Mouse (Mus musculus) limb, embryonic 13.5 days (tissue): ENCODE measurements around the gene Triap1. TPM values are rescaled to one million over a fixed set of nuclear protein-coding genes. Genes with fewer than 3 reads are reported as not detected.
A peak's percentile ranks its signal among the peaks of the same experiment; 100 is the strongest.

Experiments
- ATAC-seq: fragments of 200-750 bp; cut with Nextera tagmentation; 2 replicates; pipeline ENCODE4 v1.8.0; 2017; ENCODE audit warnings: low read depth, moderate number of reproducible peaks, moderate TSS enrichment; ENCODE audit not compliant: low FRiP score
- H3K27ac ChIP-seq: fragments of 300-500 bp; sonication (generic); 2 replicates; pipeline ENCODE4 v1.5.1; 2015; ENCODE audit warnings: inconsistent platforms, mild to moderate bottlenecking, moderate library complexity
- H3K27me3 ChIP-seq: fragments of 300-500 bp; sonication (generic); 2 replicates; pipeline ENCODE4 v1.6.1; 2015; ENCODE audit warnings: mild to moderate bottlenecking, inconsistent platforms
- H3K36me3 ChIP-seq: fragments of 300-500 bp; sonication (generic); 2 replicates; pipeline ENCODE4 v1.6.1; 2015; ENCODE audit warnings: inconsistent platforms, mild to moderate bottlenecking, moderate library complexity
- H3K4me1 ChIP-seq: fragments of 300-500 bp; sonication (generic); 2 replicates; pipeline ENCODE4 v1.6.1; 2015; ENCODE audit warnings: inconsistent platforms
- H3K4me2 ChIP-seq: fragments of 300-500 bp; sonication (generic); replicated peaks from 2 replicates; pipeline ENCODE4 v1.6.1; 2015; ENCODE audit warnings: inconsistent platforms, mild to moderate bottlenecking, moderate library complexity
- H3K4me3 ChIP-seq: fragments of 300-500 bp; sonication (generic); 2 replicates; pipeline ENCODE4 v1.5.1; 2015; ENCODE audit warnings: moderate library complexity, mild to moderate bottlenecking, inconsistent platforms
- H3K9ac ChIP-seq: fragments of 300-500 bp; sonication (generic); 2 replicates; pipeline ENCODE4 v1.6.1; 2015; ENCODE audit warnings: mild to moderate bottlenecking, inconsistent platforms
- H3K9me3 ChIP-seq: fragments of 300-500 bp; sonication (generic); 2 replicates; pipeline ENCODE4 v1.6.1; 2016; ENCODE audit warnings: inconsistent platforms
- WGBS: fragments of 180-500 bp; shearing (Covaris S2); methylation state at CpG from one replicate; pipeline ENCODE4 v1.1.7; 2015; 5-methylcytosine and 5-hydroxymethylcytosine counted together
- polyA plus RNA-seq: library from polyadenylated mRNA; unstranded; fragments of >200 nt; fragmentation: Nextera tagmentation; extraction: Ambion mirVana; gene quantifications from 2 replicates; pipeline ENCODE4 v1.2.1, GENCODE M21; 2015

Triap1 gene
- polyA plus RNA-seq, 1 experiment from 2014 or later, result 62.1 TPM

DNA sequence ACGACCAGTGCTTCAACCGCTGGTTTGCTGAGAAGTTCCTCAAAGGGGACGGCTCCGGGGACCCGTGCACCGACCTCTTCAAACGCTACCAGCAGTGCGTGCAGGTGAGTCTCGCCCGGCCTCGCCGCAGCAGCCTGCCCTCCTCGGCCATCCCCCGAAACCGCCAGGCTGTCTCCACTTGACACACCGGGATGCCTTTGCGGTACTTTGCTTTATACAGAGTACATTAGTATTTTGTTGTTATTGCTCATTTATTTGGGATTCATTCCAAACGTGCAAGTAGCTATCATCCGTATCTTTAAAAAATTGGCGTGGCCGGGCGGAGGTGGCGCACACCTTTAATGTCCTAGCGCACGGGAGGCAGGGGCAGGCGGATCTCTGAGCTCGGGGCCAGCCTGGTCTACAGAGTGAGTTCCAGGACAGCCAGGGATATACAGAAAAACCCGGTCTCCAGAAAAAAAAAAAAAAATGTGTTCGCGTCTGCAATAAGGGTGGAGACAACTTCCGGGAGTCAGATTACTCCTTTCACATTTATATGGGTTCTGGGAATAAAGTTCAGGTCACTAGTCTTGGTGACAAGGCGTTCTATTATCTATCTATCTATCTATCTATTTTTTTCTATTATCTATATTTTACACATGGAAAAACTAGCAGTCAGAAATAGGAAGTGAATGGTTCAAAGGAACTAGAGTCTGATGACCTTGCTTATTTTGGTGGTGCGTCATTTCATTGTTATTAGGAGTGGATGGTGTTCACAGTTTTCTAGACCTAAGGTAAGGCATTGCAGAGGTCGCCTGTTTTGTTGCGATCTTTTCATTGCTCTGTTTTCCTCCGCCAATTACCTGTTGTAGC is 515 bp downstream of the Triap1 start:
- no peaks in the 10 kb centered on the region for H3K27me3 ChIP-seq
- ATAC-seq, result peak; percentile 60
- peak overlapping the region; percentile 73 for H3K4me3 ChIP-seq
- peak overlapping the region; percentile 81 for H3K4me2 ChIP-seq
- 12% methylated on average over 36 of the region's 36 CpGs for WGBS
- H3K36me3 ChIP-seq, result peaks cover 43% of the 10 kb centered on the region
- no peak overlapping the region for H3K27ac ChIP-seq
- H3K9me3 ChIP-seq, result no peaks in the 10 kb centered on the region
- peak overlapping the region; percentile 89 for H3K9ac ChIP-seq
- H3K4me1 ChIP-seq, result peaks cover 24% of the 10 kb centered on the region

DNA sequence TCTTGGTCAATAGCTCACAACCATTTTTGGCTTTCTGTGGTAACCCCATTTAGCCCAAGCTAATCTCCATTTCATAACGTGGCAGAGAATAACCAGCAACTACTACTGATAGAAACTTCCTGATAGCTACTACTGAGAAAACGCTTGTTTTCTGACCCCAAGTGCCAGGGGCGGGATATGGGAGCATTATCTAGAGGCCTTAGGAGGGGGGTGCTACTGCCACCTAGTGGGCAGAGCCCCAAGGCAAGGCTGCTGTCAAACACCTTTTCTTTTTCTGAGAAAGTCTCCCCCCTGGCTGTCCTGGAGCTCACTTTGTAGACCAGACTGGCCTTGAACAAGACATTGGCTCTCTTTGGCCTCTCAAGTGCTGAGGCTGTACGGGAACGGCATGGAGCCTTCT is 6.5 kb downstream of the Triap1 start:
- no peak overlapping the region; the same call in 1 of the 2 replicates for H3K27ac ChIP-seq
- H3K9me3 ChIP-seq, result no peaks in the 10 kb centered on the region
- H3K36me3 ChIP-seq, result peaks cover 38% of the 10 kb centered on the region
- H3K4me3 ChIP-seq, result peak overlapping the region; percentile 89
- H3K4me1 ChIP-seq, result peaks cover 13% of the 10 kb centered on the region
- 1% methylated on average over 5 of the region's 5 CpGs for WGBS
- H3K4me2 ChIP-seq, result peak overlapping the region; percentile 94
- 0 out of 2 replicates have a peak, but pooled peaks have one; percentile 25 for ATAC-seq
- H3K9ac ChIP-seq, result peak overlapping the region; percentile 90
- H3K27me3 ChIP-seq, result no peaks in the 10 kb centered on the region

DNA sequence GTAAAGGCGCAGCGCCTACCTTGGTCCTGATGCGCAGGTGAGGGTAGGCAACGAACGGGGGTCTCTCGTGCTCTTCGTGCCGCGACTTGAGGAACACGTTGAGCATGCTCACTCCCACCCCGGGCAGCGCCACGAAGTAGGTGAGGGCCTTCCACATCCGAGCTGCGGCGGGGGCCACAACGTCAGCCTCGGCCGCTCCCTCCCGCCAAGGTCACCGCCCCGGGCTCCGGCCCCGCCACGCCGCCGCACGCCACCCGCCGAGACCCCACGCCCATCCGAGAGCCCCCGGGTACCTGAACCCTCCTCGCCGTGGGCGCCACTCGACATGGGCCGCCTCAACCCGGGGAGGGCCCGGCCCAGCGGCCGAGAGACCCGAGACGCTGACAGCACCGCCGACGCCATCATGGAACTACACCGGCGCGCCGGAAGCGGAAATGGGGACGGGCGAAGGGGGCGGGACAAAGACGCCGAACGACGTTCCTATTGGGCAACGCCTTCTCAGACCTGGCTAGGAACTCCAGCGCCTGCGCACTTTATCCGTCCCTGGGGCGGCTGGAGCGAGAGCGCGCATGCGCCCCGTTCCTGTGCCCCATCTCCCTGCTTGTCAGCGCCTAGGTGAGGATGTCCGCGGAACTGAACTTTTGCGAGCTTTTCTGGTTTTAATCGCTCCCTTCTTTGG is 7.7 kb downstream of the Triap1 start, which contains the start of gene Cox6a1:
TSS of gene Cox6a1 (minus strand) at position 436 of the 679 bp plus-strand sequence.
- WGBS, result 1% methylated on average over 70 of the region's 74 CpGs
- peak within 1 kb of the TSS; percentile 89 for H3K4me3 ChIP-seq
- no peaks in the 10 kb centered on the region for H3K27me3 ChIP-seq
- H3K9me3 ChIP-seq, result no peaks in the 10 kb centered on the region
- H3K9ac ChIP-seq, result peak within 1 kb of the TSS; percentile 90
- peak within 1 kb of the TSS; percentile 94 for H3K4me2 ChIP-seq
- ATAC-seq, result peak; percentile 93
- H3K36me3 ChIP-seq, result peaks cover 27% of the 10 kb centered on the region
- H3K27ac ChIP-seq, result peak within 1 kb of the TSS; percentile 68; the same call in 1 of the 2 replicates
- H3K4me1 ChIP-seq, result peaks cover 13% of the 10 kb centered on the region

DNA sequence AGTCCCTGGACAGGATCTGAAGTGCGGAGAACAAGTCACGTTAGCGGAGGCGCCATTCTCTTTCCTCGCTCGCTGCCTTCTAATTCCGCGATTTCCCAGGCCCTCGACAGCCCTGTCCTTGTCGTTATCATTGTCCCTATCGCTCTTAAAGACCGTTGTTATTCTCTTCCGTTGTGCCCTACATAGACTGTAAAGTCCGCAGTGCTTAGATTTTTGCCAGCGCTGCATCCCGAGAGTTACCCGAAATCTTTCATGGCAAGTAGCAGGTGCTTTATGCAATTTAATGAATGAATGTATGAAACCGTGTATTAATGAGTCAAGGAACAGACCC is 8.2 kb downstream of the Triap1 start:
- peak overlapping the region; percentile 83 for H3K4me2 ChIP-seq

DNA sequence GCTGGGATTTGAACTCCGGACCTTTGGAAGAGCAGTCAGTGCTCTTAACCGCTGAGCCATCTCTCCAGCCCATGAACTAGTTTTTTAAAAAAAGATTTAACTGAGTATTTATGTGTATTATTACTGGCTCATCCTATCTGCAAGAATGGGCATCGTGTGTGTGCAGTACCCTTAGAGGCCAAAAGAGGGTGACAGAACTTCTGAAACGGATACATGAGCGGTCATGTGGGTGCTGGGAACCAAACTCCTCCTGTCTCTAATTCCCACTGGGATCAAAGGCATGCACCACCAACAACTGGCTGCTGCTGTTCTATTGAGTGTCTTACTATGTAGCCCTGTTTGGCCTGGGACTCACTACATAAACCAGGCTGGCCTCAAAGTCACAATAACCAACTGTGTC is 10.3 kb downstream of the Triap1 start:
- Histone ChIP-seq H3K36me3 (peaks cover 2% of the 10 kb centered on the region), H3K4me3 (no peak overlapping the region), H3K4me1 (peaks cover 13% of the 10 kb centered on the region), H3K27ac (no peak overlapping the region), H3K4me2 (no peak overlapping the region), H3K9ac (no peak overlapping the region), H3K27me3 (no peaks in the 10 kb centered on the region), H3K9me3 (no peaks in the 10 kb centered on the region)
- WGBS, result 79% methylated on average over 5 of the region's 5 CpGs
- no peak for ATAC-seq

More for the DNA sequence above, 8.2 kb downstream of the Triap1 start:
- Histone ChIP-seq H3K4me3 (peak overlapping the region; percentile 89), H3K27me3 (no peaks in the 10 kb centered on the region), H3K9ac (peak overlapping the region; percentile 74), H3K27ac (peak overlapping the region; percentile 68; the same call in 1 of the 2 replicates), H3K9me3 (no peaks in the 10 kb centered on the region), H3K4me1 (peaks cover 13% of the 10 kb centered on the region), H3K36me3 (peaks cover 22% of the 10 kb centered on the region)
- 1% methylated on average over 18 of the region's 18 CpGs for WGBS
- ATAC-seq, result peak; percentile 29

DNA sequence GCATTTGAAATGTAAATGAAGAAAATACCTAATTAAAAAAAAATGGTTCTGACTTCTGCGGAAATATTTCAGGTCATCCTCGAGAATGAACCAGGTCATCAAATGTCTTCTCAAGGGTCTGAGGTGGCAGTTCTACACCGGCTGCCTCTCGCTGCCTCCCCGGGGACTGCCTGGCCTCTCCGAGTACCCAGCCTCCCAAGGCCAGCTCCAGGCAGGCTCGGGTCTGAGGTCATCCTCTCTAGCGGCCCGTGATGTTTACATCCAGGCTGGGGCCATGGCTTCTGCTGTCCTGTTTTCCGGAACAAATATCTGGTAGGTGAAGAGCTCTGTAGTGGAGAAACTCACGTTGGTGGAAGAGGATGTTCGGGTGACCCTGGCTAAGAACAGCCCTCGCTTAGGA is 14.0 kb downstream of the Triap1 start:
- H3K36me3 ChIP-seq, result no peaks in the 10 kb centered on the region
- no peaks in the 10 kb centered on the region for H3K27me3 ChIP-seq
- no peaks in the 10 kb centered on the region for H3K4me1 ChIP-seq
- no peak overlapping the region for H3K4me2 ChIP-seq
- ATAC-seq, result no peak
- H3K27ac ChIP-seq, result no peak overlapping the region
- WGBS, result 65% methylated on average over 13 of the region's 13 CpGs
- no peaks in the 10 kb centered on the region for H3K9me3 ChIP-seq
- H3K4me3 ChIP-seq, result no peak overlapping the region
- H3K9ac ChIP-seq, result no peak overlapping the region

DNA sequence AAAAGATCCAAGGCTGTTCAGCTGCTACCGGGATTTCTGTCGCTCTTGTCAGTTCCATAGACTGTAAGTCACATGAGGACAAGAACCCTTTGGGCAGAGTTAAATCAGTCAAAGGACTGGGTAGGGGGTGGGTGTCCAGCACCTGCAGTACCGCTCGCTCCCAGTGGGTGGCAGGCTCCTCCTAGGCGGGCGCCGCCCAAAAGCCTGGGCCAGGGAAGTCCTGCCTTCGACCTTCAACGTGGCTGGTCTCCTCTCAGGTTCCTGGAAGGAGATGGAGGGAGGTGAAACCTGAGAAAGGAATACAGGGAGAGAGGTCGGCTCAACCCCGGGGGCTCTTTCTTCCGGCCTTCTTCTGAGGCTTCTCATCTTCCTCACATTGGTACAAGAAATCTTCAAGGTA is 17.8 kb downstream of the Triap1 start:
- H3K27ac ChIP-seq, result no peak overlapping the region
- H3K4me2 ChIP-seq, result peak overlapping the region; percentile 16; the same call in 1 of the 2 replicates
- WGBS, result 3% methylated on average over 12 of the region's 12 CpGs
- no peaks in the 10 kb centered on the region for H3K27me3 ChIP-seq
- H3K9me3 ChIP-seq, result no peaks in the 10 kb centered on the region
- peak; percentile 76 for ATAC-seq
- H3K9ac ChIP-seq, result no peak overlapping the region
- no peak overlapping the region for H3K4me3 ChIP-seq
- H3K4me1 ChIP-seq, result no peaks in the 10 kb centered on the region
- no peaks in the 10 kb centered on the region for H3K36me3 ChIP-seq

DNA sequence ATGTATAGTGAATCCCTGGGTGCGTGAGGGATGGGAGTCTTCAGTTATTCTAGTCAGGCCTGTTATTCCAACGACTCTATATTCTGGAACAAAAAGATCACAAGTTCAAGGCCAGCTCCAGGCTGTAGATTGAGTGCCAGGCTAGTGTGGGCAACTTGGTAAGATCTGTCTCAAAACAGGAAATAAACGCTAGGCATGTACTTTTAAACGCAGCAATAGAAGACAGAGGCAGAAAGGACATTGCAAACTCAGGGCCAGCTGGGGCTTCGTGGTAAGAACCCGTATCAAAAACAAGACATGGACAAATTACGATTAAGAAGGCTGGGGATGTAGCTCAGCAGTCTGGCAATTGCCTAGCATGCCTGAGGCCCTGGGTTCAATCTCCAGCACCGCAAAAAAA is 18.4 kb downstream of the Triap1 start:
- no peak overlapping the region for H3K27ac ChIP-seq
- H3K4me3 ChIP-seq, result no peak overlapping the region
- ATAC-seq, result no peak
- H3K9ac ChIP-seq, result no peak overlapping the region
- H3K4me1 ChIP-seq, result no peaks in the 10 kb centered on the region
- no peaks in the 10 kb centered on the region for H3K27me3 ChIP-seq
- WGBS, result 85% methylated on average over 8 of the region's 8 CpGs
- no peaks in the 10 kb centered on the region for H3K9me3 ChIP-seq
- no peak overlapping the region for H3K4me2 ChIP-seq
- no peaks in the 10 kb centered on the region for H3K36me3 ChIP-seq

DNA sequence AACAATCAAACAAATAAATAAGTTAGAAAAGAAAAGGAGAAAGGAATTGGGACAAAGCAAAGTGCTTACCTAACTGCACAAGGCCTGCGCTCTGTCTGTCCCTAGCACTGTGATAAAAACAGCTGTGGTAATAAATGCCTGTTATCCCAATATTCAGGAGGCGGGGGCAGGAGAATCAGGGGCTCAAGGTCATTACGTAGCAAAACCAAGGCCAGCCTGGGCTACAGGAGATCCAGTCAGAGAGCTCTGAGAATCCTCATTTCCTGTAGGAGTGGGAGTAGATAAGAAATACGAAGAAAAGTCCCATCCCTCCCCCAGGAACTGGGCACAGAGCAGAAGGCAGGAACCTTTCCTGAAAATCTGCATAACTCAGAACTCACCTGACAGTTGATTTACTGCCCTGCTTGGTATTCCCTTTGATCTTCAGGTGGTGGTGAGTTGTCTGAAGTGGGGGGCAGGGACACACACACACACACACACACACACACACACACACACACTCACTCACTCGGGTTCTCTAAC is 18.9 kb downstream of the Triap1 start:
- H3K4me3 ChIP-seq, result no peak overlapping the region
- H3K4me2 ChIP-seq, result no peak overlapping the region
- H3K27ac ChIP-seq, result no peak overlapping the region
- H3K36me3 ChIP-seq, result no peaks in the 10 kb centered on the region
- no peak overlapping the region for H3K9ac ChIP-seq
- H3K27me3 ChIP-seq, result no peaks in the 10 kb centered on the region
- 40% methylated on average over 5 of the region's 5 CpGs for WGBS
- no peaks in the 10 kb centered on the region for H3K9me3 ChIP-seq
- H3K4me1 ChIP-seq, result no peaks in the 10 kb centered on the region
- ATAC-seq, result no peak

DNA sequence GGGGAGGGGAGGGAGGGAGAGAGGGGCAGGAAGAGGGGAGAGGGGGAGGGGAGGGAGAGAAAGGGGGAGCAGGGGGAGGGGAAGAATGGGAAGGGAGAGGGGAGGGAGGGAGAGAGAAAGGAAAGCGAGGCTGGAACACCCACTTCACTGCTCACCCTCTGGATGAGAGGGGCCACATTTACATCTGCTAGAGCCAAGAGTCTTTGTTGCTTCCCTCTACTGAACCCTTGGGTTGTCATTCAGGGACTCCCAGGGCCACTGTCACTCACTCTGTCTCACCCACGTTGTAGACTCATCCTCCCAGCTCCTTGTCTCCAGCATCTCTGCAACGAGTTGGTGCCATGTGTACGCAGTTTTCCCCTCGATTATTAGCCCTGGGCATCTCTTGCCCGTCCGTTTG is 21.2 kb downstream of the Triap1 start:
- no peak for ATAC-seq
- Histone ChIP-seq H3K27ac (no peak overlapping the region), H3K9me3 (no peaks in the 10 kb centered on the region), H3K27me3 (no peaks in the 10 kb centered on the region), H3K4me3 (no peak overlapping the region), H3K36me3 (no peaks in the 10 kb centered on the region), H3K4me1 (no peaks in the 10 kb centered on the region), H3K9ac (no peak overlapping the region), H3K4me2 (no peak overlapping the region)
- WGBS, result 35% methylated on average over 7 of the region's 7 CpGs

DNA sequence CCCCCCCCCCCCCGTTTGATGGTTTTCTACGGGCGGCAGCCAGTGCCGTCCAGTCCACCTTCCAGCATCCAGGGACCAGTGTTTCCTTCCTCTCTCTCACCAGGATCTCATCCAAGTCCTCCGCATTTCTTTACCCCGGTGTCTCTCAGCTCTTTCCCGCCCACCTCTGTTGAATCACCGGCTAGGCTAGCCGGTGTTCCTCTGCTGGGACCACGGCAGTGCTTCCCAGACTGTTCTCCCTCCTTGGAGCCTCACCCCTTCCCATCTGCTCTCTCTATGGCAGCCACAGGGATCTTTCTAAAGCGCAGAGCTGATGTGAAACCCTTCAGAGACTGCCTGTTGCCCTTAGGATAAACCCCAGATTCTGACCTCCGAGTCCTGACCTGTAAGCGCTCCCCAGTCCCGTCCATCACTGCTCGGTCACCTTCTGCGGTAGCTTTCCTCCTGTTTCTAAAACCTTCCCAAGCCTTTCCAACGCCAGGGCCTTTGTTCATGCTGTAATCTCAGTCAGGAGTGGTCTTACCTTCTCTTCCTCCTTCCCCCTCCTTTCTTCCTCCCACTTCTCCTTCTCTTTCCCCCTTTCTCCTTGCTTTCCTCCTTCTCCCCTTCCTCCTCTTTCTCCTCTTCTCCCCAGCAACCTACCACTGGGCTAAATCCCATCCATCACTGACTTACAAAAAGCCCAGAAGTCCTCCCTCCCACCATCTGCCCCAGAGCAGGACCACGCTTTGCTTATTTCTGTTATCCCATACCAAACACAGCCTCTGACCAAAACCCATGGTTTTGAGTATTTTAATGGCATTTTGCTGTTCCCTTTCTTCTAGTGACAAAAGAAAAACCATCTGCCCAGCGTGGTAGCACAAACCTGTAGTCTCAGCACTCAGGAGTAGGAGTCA is 22.0 kb downstream of the Triap1 start:
- Histone ChIP-seq H3K4me2 (no peak overlapping the region), H3K27me3 (no peaks in the 10 kb centered on the region), H3K4me1 (no peaks in the 10 kb centered on the region), H3K9ac (no peak overlapping the region), H3K36me3 (no peaks in the 10 kb centered on the region), H3K4me3 (no peak overlapping the region), H3K9me3 (no peaks in the 10 kb centered on the region), H3K27ac (no peak overlapping the region)
- ATAC-seq, result no peak
- 25% methylated on average over 19 of the region's 19 CpGs for WGBS
